Mouse (Mus musculus) heart, embryonic 14.5 days (tissue): ENCODE results near the gene Nusap1. TPM values are rescaled to one million over a fixed set of nuclear protein-coding genes. Genes with fewer than 3 reads are reported as not detected.
A peak's percentile ranks its signal among the peaks of the same experiment; 100 is the strongest.

Experiments used
- ATAC-seq: fragments of 200-750 bp; cut with Nextera tagmentation; 2 replicates; pipeline ENCODE4 v1.8.0; 2017; ENCODE audit warnings: low read depth, moderate TSS enrichment; ENCODE audit not compliant: insufficient number of reproducible peaks, insufficient read depth, low FRiP score
- H3K27ac ChIP-seq, 2 experiments: fragments of 200-500 bp in 1 of 2; fragments of 300-500 bp in 1 of 2; sonication (generic) in 1 of 2; replicated peaks in 1 of 2; 2 replicates each; pipeline ENCODE4 v1.5.1; 2012 to 2014; ENCODE audit warnings: low read depth in 2 of 2, low read length in 2 of 2, control low read depth in 1 of 2, mild to moderate bottlenecking in 1 of 2, mixed read lengths in 1 of 2; ENCODE audit not compliant: control insufficient read depth in 1 of 2, insufficient read depth in 1 of 2
- H3K27me3 ChIP-seq: fragments of 300-500 bp; sonication (generic); 2 replicates; pipeline ENCODE4 v1.6.1; 2014; ENCODE audit warnings: mild to moderate bottlenecking, low read length, control low read depth; ENCODE audit not compliant: control insufficient read depth, insufficient read depth
- H3K36me3 ChIP-seq: fragments of 300-500 bp; sonication (generic); 2 replicates; pipeline ENCODE4 v1.6.1; 2014; ENCODE audit warnings: mild to moderate bottlenecking, control low read depth, low read length, mixed read lengths; ENCODE audit not compliant: control insufficient read depth, insufficient read depth
- H3K4me1 ChIP-seq, 2 experiments: fragments of 200-500 bp in 1 of 2; fragments of 300-500 bp in 1 of 2; sonication (generic) in 1 of 2; 2 replicates each; pipeline ENCODE4 v1.6.1; 2012 to 2014; ENCODE audit warnings: low read length in 2 of 2, control low read depth in 1 of 2, mixed read lengths in 1 of 2; ENCODE audit not compliant: control insufficient read depth in 2 of 2, insufficient read depth in 2 of 2
- H3K4me2 ChIP-seq: fragments of 300-500 bp; sonication (generic); 2 replicates; pipeline ENCODE4 v1.6.1; 2014; ENCODE audit warnings: mild to moderate bottlenecking, low read length
- H3K4me3 ChIP-seq, 2 experiments: fragments of 200-500 bp in 1 of 2; fragments of 300-500 bp in 1 of 2; sonication (generic) in 1 of 2; 2 replicates each; pipeline ENCODE4 v1.5.1; 2012 to 2014; ENCODE audit warnings: low read length in 2 of 2, mild to moderate bottlenecking in 2 of 2, control low read depth in 1 of 2, low read depth in 1 of 2, moderate library complexity in 1 of 2; ENCODE audit not compliant: control insufficient read depth in 1 of 2, insufficient read depth in 1 of 2
- H3K9ac ChIP-seq: fragments of 300-500 bp; sonication (generic); 2 replicates; pipeline ENCODE4 v1.6.1; 2014; ENCODE audit warnings: mild to moderate bottlenecking, low read length
- H3K9me3 ChIP-seq: fragments of 300-500 bp; sonication (generic); 2 replicates; pipeline ENCODE4 v1.6.1; 2016; ENCODE audit warnings: low read length, control low read depth; ENCODE audit not compliant: control insufficient read depth
- WGBS: fragments of 180-500 bp; shearing (Covaris S2); extraction: QIAGEN DNeasy Blood & Tissue Kit; methylation state at CpG from one replicate; pipeline ENCODE4 v1.1.7; 2014; 5-methylcytosine and 5-hydroxymethylcytosine counted together
- polyA plus RNA-seq: library from polyadenylated mRNA; unstranded; fragments of >200 nt; fragmentation: Nextera tagmentation; extraction: Ambion mirVana; gene quantifications from 2 replicates; pipeline ENCODE4 v1.2.1, GENCODE M21; 2014

Nusap1 gene
- polyA plus RNA-seq, 1 experiment from 2014 or later: 39.7 TPM

DNA sequence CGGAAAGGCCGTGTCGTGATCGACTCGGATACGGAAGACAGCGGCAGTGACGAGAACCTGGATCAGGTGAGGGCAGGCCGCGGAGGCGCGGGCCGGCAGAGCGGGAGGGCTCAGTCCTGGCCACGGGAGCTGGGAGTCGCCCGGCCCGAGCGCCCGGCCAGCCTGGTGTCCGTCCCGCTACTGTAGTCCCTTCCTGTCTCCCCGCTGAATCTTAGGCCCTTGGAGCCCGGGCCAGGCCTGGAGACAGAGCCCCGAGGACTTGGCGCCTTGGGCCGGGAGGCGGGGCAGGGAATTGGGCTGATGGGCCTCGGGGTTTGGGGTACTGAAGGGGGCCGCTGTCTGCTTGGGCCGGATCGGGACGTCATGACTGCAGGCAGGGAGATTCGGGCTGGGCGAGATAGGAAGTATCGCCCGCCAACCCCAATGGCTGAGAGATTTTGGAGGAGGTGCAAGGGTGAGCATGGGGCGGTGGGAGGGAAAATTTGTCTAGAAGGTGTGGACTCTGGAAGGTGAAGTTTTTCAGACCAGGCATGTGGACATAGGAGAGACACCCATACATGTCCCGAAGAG lies 57.2 kb downstream of the Nusap1 start:
- under 1% methylated on average over 38 of the region's 39 CpGs for whole genome bisulfite sequencing
- Histone ChIP-seq H3K9me3 (no peaks in the 10 kb centered on the region), H3K36me3 (no peaks in the 10 kb centered on the region), H3K27ac (peak overlapping the region; percentile 64 to 91), H3K27me3 (no peaks in the 10 kb centered on the region), H3K4me1 (peaks cover 0 to 18% of the 10 kb centered on the region in 2 experiments; a peak in 2 of 4 replicates), H3K4me2 (peak overlapping the region; percentile 91), H3K9ac (peak overlapping the region; percentile 97), H3K4me3 (peak overlapping the region; percentile 92 to 98)
- peak; percentile 82 for ATAC-seq

DNA sequence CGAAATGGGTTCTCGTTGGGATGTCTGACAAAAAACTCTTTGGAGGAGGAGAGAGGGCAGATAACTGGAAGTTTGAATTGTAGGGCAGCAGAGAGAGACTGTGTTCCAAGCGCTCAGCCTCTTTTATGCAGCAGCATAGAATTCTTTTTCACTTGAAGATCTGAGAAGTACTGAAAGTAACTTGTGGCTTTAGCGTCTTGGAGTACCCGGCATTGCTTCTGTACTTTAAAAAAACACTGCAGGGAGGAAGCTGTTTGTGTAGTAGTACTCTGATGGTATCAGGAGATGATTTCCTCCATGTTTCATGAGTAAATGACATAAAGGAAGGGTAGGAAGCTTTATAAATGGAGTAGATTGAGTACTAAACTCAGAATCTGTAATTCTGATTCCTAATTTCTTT lies 57.7 kb downstream of the Nusap1 start:
- peak overlapping the region; percentile 91 for H3K4me2 ChIP-seq
- ATAC-seq: no peak
- H3K27ac ChIP-seq: peak overlapping the region in 1 of 2 experiments; percentile 91; a peak in 2 of 4 replicates
- H3K4me1 ChIP-seq: peaks cover 0 to 18% of the 10 kb centered on the region in 2 experiments; a peak in 2 of 4 replicates
- H3K9me3 ChIP-seq: no peaks in the 10 kb centered on the region
- H3K4me3 ChIP-seq: peak overlapping the region; percentile 92 to 98
- no peaks in the 10 kb centered on the region for H3K36me3 ChIP-seq
- no peaks in the 10 kb centered on the region for H3K27me3 ChIP-seq
- 3% methylated on average over 5 of the region's 5 CpGs for WGBS
- H3K9ac ChIP-seq: peak overlapping the region; percentile 97

DNA sequence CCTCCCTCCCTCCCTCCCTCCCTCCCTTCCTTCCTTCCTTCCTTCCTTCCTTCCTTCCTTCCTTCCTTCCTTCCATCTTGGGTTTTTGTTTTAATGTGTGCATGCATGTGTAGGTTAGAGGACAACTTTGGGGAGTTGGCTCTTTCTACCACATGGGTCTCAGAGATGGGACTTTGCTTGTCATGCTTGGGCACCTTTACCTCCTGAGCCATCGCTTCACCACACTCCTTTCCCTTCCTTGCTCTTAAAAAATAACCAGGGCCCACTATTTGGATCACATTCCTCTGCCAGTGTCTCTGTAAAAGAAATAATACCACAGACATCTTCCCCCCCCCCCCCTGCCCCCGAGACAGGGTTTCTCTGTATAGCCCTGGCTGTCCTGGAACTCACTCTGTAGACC lies 65.6 kb downstream of the Nusap1 start:
- H3K4me1 ChIP-seq: peaks cover 2 to 5% of the 10 kb centered on the region in 2 experiments; a peak in 3 of 4 replicates
- H3K4me2 ChIP-seq: no peak overlapping the region
- peaks cover 6% of the 10 kb centered on the region; the same call in 1 of the 2 replicates for H3K36me3 ChIP-seq
- no peaks in the 10 kb centered on the region for H3K9me3 ChIP-seq
- no peaks in the 10 kb centered on the region for H3K27me3 ChIP-seq
- H3K4me3 ChIP-seq: no peak overlapping the region
- no peak for ATAC-seq
- WGBS: 97% methylated on average over 2 of the region's 2 CpGs
- no peak overlapping the region for H3K27ac ChIP-seq
- no peak overlapping the region for H3K9ac ChIP-seq

GRCm38 (mm10) chr2:119692003-119692701 lies 74.1 kb downstream of the Nusap1 start:
- Histone ChIP-seq H3K27me3 (no peaks in the 10 kb centered on the region), H3K4me1 (peaks cover 0 to 14% of the 10 kb centered on the region in 2 experiments; a peak in 1 of 4 replicates), H3K4me3 (no peak overlapping the region), H3K36me3 (peaks cover 24% of the 10 kb centered on the region), H3K4me2 (no peak overlapping the region), H3K9ac (no peak overlapping the region), H3K27ac (no peak overlapping the region), H3K9me3 (no peaks in the 10 kb centered on the region)
- WGBS: 81% methylated on average over 9 of the region's 9 CpGs
- ATAC-seq: no peak

DNA sequence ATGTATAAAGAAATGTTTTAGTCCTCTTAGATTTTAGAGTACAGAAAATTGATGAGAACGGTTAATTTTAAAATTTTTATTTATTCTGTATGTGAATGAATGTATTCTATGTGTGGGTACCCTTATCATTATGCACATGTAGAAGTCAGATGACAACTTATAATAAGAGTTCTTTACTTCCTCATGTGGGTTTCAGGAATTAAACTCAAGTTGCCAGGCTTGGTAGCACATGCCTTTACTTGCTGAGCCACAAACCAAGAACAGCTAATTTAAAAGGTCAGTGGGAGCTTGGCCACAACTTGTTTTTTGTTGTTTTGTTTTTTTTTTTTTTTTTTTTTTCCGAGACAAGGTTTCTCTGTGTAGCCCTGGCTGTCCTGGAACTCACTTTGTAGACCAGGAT lies 76.7 kb downstream of the Nusap1 start:
- WGBS: 95% methylated on average over 2 of the region's 2 CpGs
- no peak overlapping the region for H3K4me2 ChIP-seq
- ATAC-seq: no peak
- peaks cover 29% of the 10 kb centered on the region for H3K36me3 ChIP-seq
- H3K27me3 ChIP-seq: no peaks in the 10 kb centered on the region
- no peak overlapping the region for H3K27ac ChIP-seq
- H3K9ac ChIP-seq: no peak overlapping the region
- no peaks in the 10 kb centered on the region for H3K9me3 ChIP-seq
- peaks cover 0 to 13% of the 10 kb centered on the region in 2 experiments; a peak in 1 of 4 replicates for H3K4me1 ChIP-seq
- H3K4me3 ChIP-seq: no peak overlapping the region

DNA sequence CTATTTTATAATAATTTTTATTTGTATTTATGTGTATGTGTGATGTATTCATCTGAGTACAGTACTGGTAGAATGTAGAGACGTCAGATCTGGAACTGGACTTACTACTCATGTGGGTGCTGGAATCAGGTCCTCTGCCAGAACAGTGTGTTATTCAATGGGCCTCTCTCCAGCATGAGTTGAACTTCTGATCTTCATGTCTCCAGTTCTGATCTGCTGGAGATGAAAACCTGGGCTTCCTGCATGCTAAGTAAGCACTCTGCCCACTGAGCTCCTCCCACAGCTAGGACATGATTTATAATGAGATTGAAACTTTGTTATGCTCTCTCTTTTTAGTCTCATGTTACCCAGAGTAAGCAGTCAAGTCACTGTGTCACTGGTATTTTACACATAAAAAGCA lies 78.0 kb downstream of the Nusap1 start:
- H3K4me1 ChIP-seq: 0 out of 4 replicates have a peak, but pooled peaks cover 0 to under 1% of the 10 kb centered on the region in 2 experiments
- no peak for ATAC-seq
- H3K4me2 ChIP-seq: no peak overlapping the region
- H3K36me3 ChIP-seq: peaks cover 32% of the 10 kb centered on the region
- H3K4me3 ChIP-seq: no peak overlapping the region
- H3K9me3 ChIP-seq: no peaks in the 10 kb centered on the region
- no peak overlapping the region for H3K27ac ChIP-seq
- H3K27me3 ChIP-seq: no peaks in the 10 kb centered on the region
- WGBS: 71% methylated on average over 1 of the region's 1 CpGs
- H3K9ac ChIP-seq: no peak overlapping the region

GRCm38 (mm10) chr2:119698472-119698871 lies 80.4 kb downstream of the Nusap1 start:
- ATAC-seq: no peak
- H3K4me1 ChIP-seq: no peaks in the 10 kb centered on the region
- no peak overlapping the region for H3K4me2 ChIP-seq
- no peaks in the 10 kb centered on the region for H3K27me3 ChIP-seq
- no peak overlapping the region for H3K27ac ChIP-seq
- 86% methylated on average over 2 of the region's 2 CpGs for WGBS
- no peak overlapping the region for H3K4me3 ChIP-seq
- H3K36me3 ChIP-seq: peaks cover 34% of the 10 kb centered on the region
- H3K9me3 ChIP-seq: no peaks in the 10 kb centered on the region
- H3K9ac ChIP-seq: no peak overlapping the region
